Mouse (Mus musculus) C2C12 (cell line): Measurements from ENCODE around the gene Akr1e1. TPM values are rescaled to one million over a fixed set of nuclear protein-coding genes. Genes with fewer than 3 reads are reported as not detected.

ENCODE experiments used
- H3K27me3 ChIP-seq: one replicate; pipeline ENCODE4 v1.6.1; 2011; ENCODE audit not compliant: control insufficient read depth, insufficient read depth, insufficient read length
- H3K36me3 ChIP-seq: one replicate; pipeline ENCODE4 v1.6.1; 2011; ENCODE audit not compliant: control insufficient read depth, insufficient read depth
- H3K4me3 ChIP-seq: one replicate; pipeline ENCODE4 v1.5.1; 2011; ENCODE audit warnings: mild to moderate bottlenecking, control low read depth; ENCODE audit not compliant: poor library complexity, insufficient read depth, severe bottlenecking
- H3K79me2 ChIP-seq: one replicate; pipeline ENCODE4 v1.6.1; 2011; ENCODE audit not compliant: control insufficient read depth, insufficient read depth
- H3K79me3 ChIP-seq: one replicate; pipeline ENCODE4 v1.6.1; 2011; ENCODE audit warnings: low read depth, control low read depth
- H3ac ChIP-seq: one replicate; pipeline ENCODE3; 2011; ENCODE audit warnings: low read depth; ENCODE audit not compliant: control insufficient read depth, insufficient read length
- CEBPB ChIP-seq: IDR thresholded peaks from one replicate; pipeline ENCODE4 v1.6.1; 2011; ENCODE audit warnings: low read depth, mild to moderate bottlenecking, control low read depth, moderate library complexity
- CTCF ChIP-seq: IDR thresholded peaks from one replicate; pipeline ENCODE4 v1.5.1; 2011; ENCODE audit not compliant: control insufficient read depth, insufficient read depth, insufficient read length
- FOSL1 ChIP-seq: IDR thresholded peaks from one replicate; pipeline ENCODE4 v1.8.0; 2011; ENCODE audit warnings: mild to moderate bottlenecking, low read length; ENCODE audit not compliant: poor library complexity, insufficient read depth, severe bottlenecking
- MAX ChIP-seq: IDR thresholded peaks from one replicate; pipeline ENCODE4 v1.6.1; 2011; ENCODE audit warnings: mild to moderate bottlenecking, control low read depth
- MYOD1 ChIP-seq: IDR thresholded peaks from one replicate; pipeline ENCODE4 v1.6.1; 2011; ENCODE audit warnings: low read depth; ENCODE audit not compliant: control insufficient read depth, insufficient read length
- MYOG ChIP-seq: IDR thresholded peaks from one replicate; pipeline ENCODE4 v1.6.1; 2011; ENCODE audit not compliant: control insufficient read depth, insufficient read length; ENCODE audit errors: extremely low read depth
- USF1 ChIP-seq: IDR thresholded peaks from one replicate; pipeline ENCODE4 v1.6.1; 2011; ENCODE audit warnings: low read depth, mild to moderate bottlenecking, control low read depth, moderate library complexity
- long read RNA-seq, 2 experiments: library from polyadenylated mRNA; unstranded; transcript quantifications; one replicate each; pipeline ENCODE4 v2.0.0; 2019 to 2020
- polyA plus RNA-seq: library from polyadenylated mRNA; unstranded; fragments of >200 nt; fragmentation: generic; extraction: Trizol; gene quantifications from one replicate; pipeline ENCODE4 v1.2.1, GENCODE M21; 2012; ENCODE audit warnings: missing spikeins

The Akr1e1 gene
- polyA plus RNA-seq, result 7.8 TPM
- long read RNA-seq, experiment 1, transcript Akr1e1-201 (10 exons, 3,463 nt), result major isoform, 26 of 29 reads
- long read RNA-seq, experiment 1, partial matches to known transcripts, result 1 of 29 reads
- long read RNA-seq, experiment 1, other reads (novel, unspliced or antisense), result 2 of 29 reads
- long read RNA-seq, experiment 2, transcript Akr1e1-201 (10 exons, 3,463 nt), result major isoform, 22 of 24 reads
- long read RNA-seq, experiment 2, partial matches to known transcripts, result 0 of 24 reads
- long read RNA-seq, experiment 2, other reads (novel, unspliced or antisense), result 2 of 24 reads

DNA sequence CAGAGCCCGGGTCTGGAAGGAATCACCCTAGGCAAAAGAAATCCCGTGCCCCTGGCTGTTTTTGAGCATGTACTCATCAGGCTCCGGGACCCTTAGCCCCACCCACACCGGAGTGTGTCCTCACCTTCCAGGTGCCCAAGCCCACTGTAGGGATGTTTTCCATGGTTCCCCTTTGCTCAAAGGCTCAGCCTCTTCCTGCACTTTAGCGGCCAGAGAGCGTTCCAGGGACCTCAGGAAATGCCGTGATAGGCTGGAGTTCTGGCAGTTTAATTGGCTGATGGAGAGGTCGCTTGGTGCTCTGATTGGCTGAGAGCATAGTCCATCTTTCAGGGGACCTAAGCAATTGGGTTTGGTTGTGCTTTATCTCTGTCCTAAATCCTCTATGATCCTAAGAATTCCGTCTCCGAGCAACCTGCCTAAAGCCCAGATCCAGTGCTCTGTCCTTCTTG lies at the start of gene Akr1e1:
Gene Akr1e1 (minus strand): TSS at position 214 of the 449 bp plus-strand sequence.
- no peaks in the 10 kb centered on the region for H3K36me3 ChIP-seq
- peaks cover 1% of the 10 kb centered on the region for H3K79me3 ChIP-seq
- H3ac ChIP-seq, result peak within 1 kb of the TSS; percentile 70
- no peak for TF ChIP-seq MYOD1
- no peak for TF ChIP-seq CTCF
- no peak for TF ChIP-seq MAX
- TF ChIP-seq MYOG, result no peak
- TF ChIP-seq FOSL1, result no peak
- no peak for TF ChIP-seq CEBPB
- no peak for TF ChIP-seq USF1
- peak within 1 kb of the TSS; percentile 47 for H3K4me3 ChIP-seq
- H3K79me2 ChIP-seq, result peaks cover 7% of the 10 kb centered on the region
- no peaks in the 10 kb centered on the region for H3K27me3 ChIP-seq

DNA sequence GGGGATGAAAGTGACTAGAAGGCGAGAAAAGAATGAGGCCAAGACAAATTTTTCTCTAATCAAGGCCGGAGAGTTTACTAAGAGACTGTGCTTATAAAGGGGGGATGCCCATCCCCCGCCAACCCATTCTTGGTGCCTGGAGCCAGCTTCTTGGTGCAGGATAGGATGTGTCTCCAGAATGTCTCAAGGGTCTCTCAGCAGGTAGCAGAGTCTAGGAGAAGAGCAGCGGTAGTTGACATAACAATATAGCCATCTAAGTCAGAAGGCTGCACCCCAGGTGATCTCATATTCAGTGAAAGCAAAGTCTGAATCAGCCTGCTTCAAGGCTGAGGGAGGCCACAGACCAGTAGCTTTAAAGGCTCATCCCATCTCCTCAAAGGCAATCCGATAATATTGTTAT lies 49.4 kb upstream of the Akr1e1 start:
- Histone ChIP-seq H3K36me3 (no peaks in the 10 kb centered on the region), H3K27me3 (no peaks in the 10 kb centered on the region), H3K79me3 (no peaks in the 10 kb centered on the region), H3K4me3 (no peak overlapping the region), H3ac (no peak overlapping the region), H3K79me2 (no peaks in the 10 kb centered on the region)
- TF ChIP-seq MYOD1 (no peak), MAX (no peak), FOSL1 (no peak), MYOG (no peak), CEBPB (no peak), USF1 (no peak), CTCF (no peak)

DNA sequence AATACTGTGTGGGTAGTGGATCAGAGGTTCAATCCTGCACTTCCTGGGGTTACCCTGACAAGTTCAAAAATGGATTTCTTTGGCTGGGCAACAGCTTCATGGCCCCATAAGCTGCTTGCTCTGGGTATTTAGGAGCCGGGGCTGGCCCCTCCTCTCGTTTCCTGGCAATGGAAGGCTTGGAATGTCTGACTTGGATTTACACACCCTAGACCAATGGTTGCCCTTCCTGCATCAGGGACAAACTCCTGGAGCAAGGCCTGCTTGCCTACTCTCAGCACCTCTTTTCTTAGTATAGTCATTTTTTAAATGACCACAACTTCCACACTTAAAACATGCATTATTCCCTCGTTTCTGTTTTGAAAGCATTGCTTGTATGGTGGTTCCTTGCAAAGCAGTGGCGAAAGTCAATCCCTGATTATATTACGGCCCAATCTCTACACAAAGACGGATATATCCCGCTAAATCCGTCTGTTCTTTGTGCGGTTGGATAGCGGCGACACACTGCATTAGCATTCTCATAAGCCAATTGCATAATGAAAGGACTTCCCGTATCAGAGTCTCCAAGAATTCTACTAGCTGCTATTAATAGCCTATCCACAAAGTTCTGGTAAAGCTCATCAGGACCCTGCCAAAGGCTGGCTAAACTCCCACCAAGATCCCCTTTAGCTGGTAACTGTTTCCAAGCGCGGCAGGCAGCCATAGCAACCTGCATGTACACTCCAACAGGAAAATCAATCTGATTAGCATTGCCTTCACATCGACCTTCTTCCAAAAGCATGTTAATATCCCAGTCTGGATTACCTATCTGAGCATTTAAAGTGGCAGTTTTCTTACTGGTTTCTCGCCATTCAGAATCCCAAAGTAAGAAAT lies 47.5 kb upstream of the Akr1e1 start:
- Histone ChIP-seq H3ac (no peak overlapping the region), H3K27me3 (no peaks in the 10 kb centered on the region), H3K36me3 (no peaks in the 10 kb centered on the region), H3K4me3 (no peak overlapping the region), H3K79me2 (no peaks in the 10 kb centered on the region), H3K79me3 (no peaks in the 10 kb centered on the region)
- TF ChIP-seq MAX, result no peak
- no peak for TF ChIP-seq USF1
- TF ChIP-seq MYOD1, result no peak
- TF ChIP-seq CTCF, result no peak
- TF ChIP-seq CEBPB, result no peak
- TF ChIP-seq FOSL1, result no peak

DNA sequence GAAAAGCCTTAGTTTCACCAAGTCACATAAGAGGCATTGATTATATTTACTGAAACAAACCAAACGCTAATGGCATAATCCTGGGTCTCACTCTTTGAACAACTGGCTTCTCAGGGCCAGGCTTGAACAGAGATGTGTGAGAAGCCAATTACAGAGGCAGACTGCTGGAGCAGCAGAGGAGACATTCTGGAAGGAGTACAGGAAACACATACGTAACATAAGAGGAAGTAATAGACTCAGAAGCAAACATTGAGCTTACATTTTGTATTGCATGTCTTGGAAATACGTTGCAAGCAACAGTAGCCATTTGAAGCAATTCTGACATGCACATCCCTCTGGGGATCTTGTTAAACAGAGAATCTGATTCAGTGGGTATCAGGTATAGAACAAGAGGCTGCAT lies 41.2 kb upstream of the Akr1e1 start:
- no peaks in the 10 kb centered on the region for H3K36me3 ChIP-seq
- TF ChIP-seq MYOD1 (no peak), CEBPB (no peak), CTCF (no peak), MYOG (no peak), USF1 (no peak), FOSL1 (no peak), MAX (no peak)
- H3K79me2 ChIP-seq, result no peaks in the 10 kb centered on the region
- H3K27me3 ChIP-seq, result no peaks in the 10 kb centered on the region
- no peak overlapping the region for H3K4me3 ChIP-seq
- no peaks in the 10 kb centered on the region for H3K79me3 ChIP-seq
- H3ac ChIP-seq, result no peak overlapping the region

DNA sequence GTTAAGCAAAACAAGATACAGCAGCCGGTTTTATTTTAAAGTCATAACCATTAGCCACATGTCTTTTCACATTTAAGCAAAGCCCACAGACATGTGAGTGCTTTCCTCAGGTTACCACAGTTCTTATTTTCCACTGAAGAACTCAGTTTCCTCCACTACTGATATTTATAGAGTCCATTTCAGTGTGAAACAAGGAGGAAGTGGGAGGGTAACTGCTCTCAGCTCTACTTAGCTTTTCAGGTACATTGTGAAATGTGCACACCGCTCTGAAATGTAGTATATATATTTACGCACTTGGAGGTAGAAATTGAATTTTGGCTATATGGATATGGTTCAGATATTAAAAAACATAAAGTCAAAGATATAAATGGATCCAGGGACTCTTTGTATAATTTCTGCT lies 36.3 kb upstream of the Akr1e1 start:
- no peaks in the 10 kb centered on the region for H3K36me3 ChIP-seq
- H3K4me3 ChIP-seq, result no peak overlapping the region
- TF ChIP-seq CEBPB, result no peak
- no peak for TF ChIP-seq MAX
- TF ChIP-seq USF1, result no peak
- TF ChIP-seq MYOD1, result no peak
- TF ChIP-seq CTCF, result no peak
- TF ChIP-seq MYOG, result no peak
- TF ChIP-seq FOSL1, result no peak
- H3K79me2 ChIP-seq, result no peaks in the 10 kb centered on the region
- no peak overlapping the region for H3ac ChIP-seq
- H3K79me3 ChIP-seq, result no peaks in the 10 kb centered on the region
- no peaks in the 10 kb centered on the region for H3K27me3 ChIP-seq
